Mouse (Mus musculus) midbrain, embryonic 15.5 days (tissue): ENCODE measurements around the gene Dlg4. TPM values are rescaled to one million over a fixed set of nuclear protein-coding genes. Genes with fewer than 3 reads are reported as not detected.

Experiments used
- ATAC-seq: fragments of 200-750 bp; cut with Nextera tagmentation; replicated peaks from 2 replicates; pipeline ENCODE4 v1.8.0; 2017; ENCODE audit warnings: moderate TSS enrichment
- H3K27ac ChIP-seq: fragments of 300-500 bp; sonication (generic); 2 replicates; pipeline ENCODE4 v1.5.1; 2015; ENCODE audit warnings: mild to moderate bottlenecking, inconsistent platforms
- H3K27me3 ChIP-seq: fragments of 300-500 bp; sonication (generic); replicated peaks from 2 replicates; pipeline ENCODE4 v1.6.1; 2015; ENCODE audit warnings: inconsistent platforms
- H3K36me3 ChIP-seq: fragments of 300-500 bp; sonication (generic); replicated peaks from 2 replicates; pipeline ENCODE4 v1.6.1; 2015; ENCODE audit warnings: inconsistent platforms
- H3K4me1 ChIP-seq: fragments of 300-500 bp; sonication (generic); 2 replicates; pipeline ENCODE4 v1.6.1; 2015; ENCODE audit warnings: inconsistent platforms
- H3K4me2 ChIP-seq: fragments of 300-500 bp; sonication (generic); 2 replicates; pipeline ENCODE4 v1.6.1; 2015; ENCODE audit warnings: inconsistent platforms, mild to moderate bottlenecking, moderate library complexity
- H3K4me3 ChIP-seq: fragments of 300-500 bp; sonication (generic); 2 replicates; pipeline ENCODE4 v1.5.1; 2015; ENCODE audit warnings: mild to moderate bottlenecking, inconsistent platforms
- H3K9ac ChIP-seq: fragments of 300-500 bp; sonication (generic); 2 replicates; pipeline ENCODE4 v1.6.1; 2015; ENCODE audit warnings: mild to moderate bottlenecking, inconsistent platforms
- H3K9me3 ChIP-seq: fragments of 300-500 bp; sonication (generic); 2 replicates; pipeline ENCODE4 v1.6.1; 2016; ENCODE audit warnings: inconsistent platforms
- WGBS: fragments of 180-500 bp; shearing (Covaris S2); methylation state at CpG from one replicate; pipeline ENCODE4 v1.1.7; 2015; ENCODE audit warnings: mixed read lengths; 5-methylcytosine and 5-hydroxymethylcytosine counted together
- polyA plus RNA-seq: library from polyadenylated mRNA; unstranded; fragments of >200 nt; fragmentation: Nextera tagmentation; extraction: Ambion mirVana; gene quantifications from 2 replicates; pipeline ENCODE4 v1.2.1, GENCODE M21; 2015

Gene Dlg4
- polyA plus RNA-seq, 1 experiment from 2014 or later = 30.4 TPM

DNA sequence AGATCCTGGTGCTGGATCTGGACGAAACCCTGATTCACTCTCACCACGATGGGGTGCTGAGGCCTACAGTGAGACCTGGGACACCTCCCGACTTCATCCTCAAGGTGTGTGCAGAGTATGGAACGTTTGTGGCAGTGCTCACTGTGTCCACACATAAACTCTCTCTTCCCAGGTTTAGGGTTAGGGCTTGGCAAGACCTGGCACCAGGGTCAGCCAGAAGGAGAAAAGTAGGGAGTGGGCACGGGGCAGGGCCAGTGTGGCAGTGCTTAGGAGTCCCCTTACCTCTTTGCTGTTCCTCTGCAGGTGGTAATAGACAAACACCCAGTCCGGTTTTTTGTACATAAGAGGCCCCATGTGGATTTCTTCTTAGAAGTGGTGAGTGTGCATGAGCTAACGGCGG, 32.3 kb upstream of the Dlg4 start:
- no peak overlapping the region for H3K4me3 ChIP-seq
- H3K4me1 ChIP-seq = peaks cover 25% of the 10 kb centered on the region
- WGBS = 93% methylated on average over 8 of the region's 8 CpGs
- H3K4me2 ChIP-seq = no peak overlapping the region
- ATAC-seq = no peak
- no peak overlapping the region for H3K27ac ChIP-seq
- peaks cover 39% of the 10 kb centered on the region; the same call in 1 of the 2 replicates for H3K36me3 ChIP-seq
- H3K9ac ChIP-seq = no peak overlapping the region
- no peaks in the 10 kb centered on the region for H3K27me3 ChIP-seq
- H3K9me3 ChIP-seq = no peaks in the 10 kb centered on the region

DNA sequence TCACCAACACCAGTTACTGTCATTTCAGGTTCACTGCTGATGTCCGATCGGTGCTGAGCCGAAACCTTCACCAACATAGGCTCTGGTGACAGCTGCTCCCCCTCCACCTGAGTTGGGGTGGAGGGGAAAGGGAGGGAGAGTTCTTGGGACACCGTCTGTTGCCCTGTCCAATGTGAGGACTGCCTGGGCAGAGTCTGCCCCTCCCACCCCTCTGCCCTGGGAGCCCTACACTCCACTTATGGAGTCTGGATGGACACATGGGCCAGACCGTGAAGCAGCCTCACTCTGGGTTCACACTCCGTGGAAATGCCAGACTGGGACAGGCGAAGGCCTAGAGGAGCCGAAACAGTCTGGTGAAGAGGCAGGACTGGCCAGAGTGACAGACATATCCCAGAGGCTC, 26.8 kb upstream of the Dlg4 start:
- Histone ChIP-seq H3K9me3 (no peaks in the 10 kb centered on the region), H3K4me3 (no peak overlapping the region), H3K4me2 (0 out of 2 replicates have a peak overlapping the region, but pooled peaks have one; percentile 72), H3K36me3 (peaks cover 37% of the 10 kb centered on the region; the same call in 1 of the 2 replicates), H3K9ac (no peak overlapping the region), H3K4me1 (peaks cover 29% of the 10 kb centered on the region), H3K27ac (0 out of 2 replicates have a peak overlapping the region, but pooled peaks have one; percentile 92), H3K27me3 (no peaks in the 10 kb centered on the region)
- 0 out of 2 replicates have a peak, but pooled peaks have one; percentile 22 for ATAC-seq
- 92% methylated on average over 8 of the region's 8 CpGs for WGBS

DNA sequence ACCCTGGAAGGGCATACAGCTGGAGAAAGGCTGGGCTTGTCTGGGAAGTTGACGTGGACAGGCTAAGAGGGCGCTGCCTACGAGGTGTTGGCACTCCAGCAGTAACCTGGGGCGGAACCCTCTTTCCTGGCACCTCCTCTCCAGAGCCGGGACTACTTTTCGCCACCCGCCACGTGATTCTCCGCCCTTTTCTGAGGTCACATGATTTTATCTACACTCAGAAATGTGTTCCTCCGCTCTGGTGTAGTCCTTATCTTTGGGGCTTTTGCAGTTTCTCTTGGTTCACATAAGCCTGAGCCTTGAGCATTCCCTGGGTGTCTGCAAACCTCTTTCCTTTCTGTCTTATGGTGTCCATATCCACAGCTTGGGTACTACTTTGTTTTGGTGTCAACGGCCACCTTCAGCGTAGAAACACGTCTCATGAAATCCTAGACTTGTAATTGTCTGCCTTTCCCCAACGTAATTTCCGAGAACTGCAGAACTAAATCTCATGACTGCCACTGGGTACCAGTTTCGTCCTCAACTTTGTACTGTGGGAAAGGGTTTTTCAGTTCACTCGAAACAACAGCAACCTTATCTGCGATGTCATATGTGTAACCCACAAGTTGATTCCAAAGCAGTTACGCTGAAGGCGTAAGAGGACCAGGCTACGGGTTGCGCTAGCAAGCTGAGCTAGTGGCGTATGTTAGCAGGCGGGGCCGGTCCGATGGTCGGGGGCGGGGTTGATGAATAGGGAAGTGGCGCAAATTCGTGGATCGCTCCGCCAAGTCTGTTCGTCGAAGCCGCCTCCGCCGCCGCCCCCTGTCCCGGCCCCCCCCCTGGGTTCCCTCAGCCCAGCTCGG, 25.7 kb upstream of the Dlg4 start, which contains the start of gene Gabarap:
Gene Gabarap, plus strand, starts transcription at position 294 of the 842 bp plus-strand sequence.
- WGBS = under 1% methylated on average over 39 of the region's 40 CpGs
- H3K4me1 ChIP-seq = peaks cover 32% of the 10 kb centered on the region
- H3K36me3 ChIP-seq = peaks cover 28% of the 10 kb centered on the region; the same call in 1 of the 2 replicates
- peak within 1 kb of the TSS; percentile 72 for H3K4me2 ChIP-seq
- peak within 1 kb of the TSS; percentile 90 for H3K9ac ChIP-seq
- H3K9me3 ChIP-seq = no peaks in the 10 kb centered on the region
- H3K4me3 ChIP-seq = peak within 1 kb of the TSS; percentile 89
- no peaks in the 10 kb centered on the region for H3K27me3 ChIP-seq
- peak; percentile 73 for ATAC-seq
- peak within 1 kb of the TSS; percentile 92 for H3K27ac ChIP-seq

DNA sequence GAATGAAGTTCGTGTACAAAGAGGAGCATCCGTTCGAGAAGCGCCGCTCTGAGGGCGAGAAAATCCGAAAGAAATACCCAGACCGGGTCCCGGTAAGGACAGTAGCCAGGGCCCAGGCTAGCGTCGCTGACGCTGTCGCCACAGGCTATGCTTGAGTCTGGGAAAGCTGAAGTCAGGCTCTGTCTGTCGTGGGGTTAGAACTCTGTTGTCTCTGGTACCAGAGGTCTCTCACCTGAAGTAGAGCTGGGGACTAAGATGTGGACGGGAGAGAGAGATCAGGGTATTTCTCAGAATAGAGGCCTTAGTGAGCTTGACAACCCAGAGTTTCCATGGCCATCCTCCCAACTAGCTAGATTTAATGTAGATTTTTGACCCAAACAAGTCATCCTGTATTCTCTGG, 25.0 kb upstream of the Dlg4 start:
- Histone ChIP-seq H3K4me1 (peaks cover 32% of the 10 kb centered on the region), H3K4me2 (peak overlapping the region; percentile 72), H3K27ac (peak overlapping the region; percentile 92), H3K9me3 (no peaks in the 10 kb centered on the region), H3K27me3 (no peaks in the 10 kb centered on the region), H3K9ac (peak overlapping the region; percentile 90), H3K36me3 (peaks cover 22% of the 10 kb centered on the region; the same call in 1 of the 2 replicates), H3K4me3 (peak overlapping the region; percentile 89)
- ATAC-seq = peak; percentile 5; the same call in 1 of the 2 replicates
- under 1% methylated on average over 15 of the region's 15 CpGs for WGBS

DNA sequence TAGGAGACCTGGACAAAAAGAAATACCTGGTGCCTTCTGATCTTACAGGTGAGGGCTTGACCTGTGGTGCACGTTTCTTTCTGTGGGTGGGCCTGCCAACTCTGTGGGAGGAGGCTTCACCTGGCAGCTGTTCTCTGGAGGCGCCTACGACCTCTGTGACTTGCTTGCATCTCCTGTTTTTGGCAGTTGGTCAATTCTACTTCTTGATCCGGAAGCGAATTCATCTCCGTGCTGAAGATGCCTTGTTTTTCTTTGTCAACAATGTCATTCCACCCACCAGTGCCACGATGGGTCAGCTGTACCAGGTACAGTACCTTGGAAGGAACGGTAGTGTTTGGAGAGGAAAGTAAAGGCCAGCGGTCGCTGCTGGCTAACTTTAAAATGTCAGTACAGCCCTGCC, 24.3 kb upstream of the Dlg4 start:
- Histone ChIP-seq H3K27ac (peak overlapping the region; percentile 4; the same call in 1 of the 2 replicates), H3K4me1 (peaks cover 34% of the 10 kb centered on the region), H3K4me3 (peak overlapping the region; percentile 89), H3K9ac (peak overlapping the region; percentile 90), H3K4me2 (peak overlapping the region; percentile 72), H3K36me3 (peaks cover 18% of the 10 kb centered on the region; the same call in 1 of the 2 replicates), H3K9me3 (no peaks in the 10 kb centered on the region), H3K27me3 (no peaks in the 10 kb centered on the region)
- 87% methylated on average over 10 of the region's 10 CpGs for WGBS
- ATAC-seq = no peak

DNA sequence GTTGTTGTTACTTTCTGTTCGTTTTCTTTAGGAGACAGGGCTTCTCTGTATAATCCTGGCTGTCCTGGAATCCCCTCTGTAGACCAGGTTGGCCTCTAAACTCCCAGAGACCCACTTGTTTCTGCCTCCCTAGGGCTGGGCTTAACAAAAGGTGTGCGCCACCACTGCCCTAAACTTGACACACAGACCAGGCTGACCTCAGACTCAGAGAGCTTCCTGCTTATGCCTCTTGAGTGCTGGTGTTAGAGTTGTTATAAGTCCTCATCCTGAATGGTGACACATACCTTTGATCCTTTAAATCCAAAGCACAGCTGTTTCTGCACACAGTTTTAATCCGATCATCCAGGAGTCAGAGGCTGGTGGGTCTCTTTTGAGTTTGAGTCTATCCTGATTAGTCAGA, 23.8 kb upstream of the Dlg4 start:
- Histone ChIP-seq H3K27me3 (no peaks in the 10 kb centered on the region), H3K27ac (no peak overlapping the region), H3K4me1 (peaks cover 39% of the 10 kb centered on the region), H3K4me3 (0 out of 2 replicates have a peak overlapping the region, but pooled peaks have one; percentile 89), H3K9ac (peak overlapping the region; percentile 90; the same call in 1 of the 2 replicates), H3K36me3 (peaks cover 14% of the 10 kb centered on the region; the same call in 1 of the 2 replicates), H3K9me3 (no peaks in the 10 kb centered on the region), H3K4me2 (peak overlapping the region; percentile 72)
- no peak for ATAC-seq
- WGBS = 85% methylated on average over 3 of the region's 3 CpGs

DNA sequence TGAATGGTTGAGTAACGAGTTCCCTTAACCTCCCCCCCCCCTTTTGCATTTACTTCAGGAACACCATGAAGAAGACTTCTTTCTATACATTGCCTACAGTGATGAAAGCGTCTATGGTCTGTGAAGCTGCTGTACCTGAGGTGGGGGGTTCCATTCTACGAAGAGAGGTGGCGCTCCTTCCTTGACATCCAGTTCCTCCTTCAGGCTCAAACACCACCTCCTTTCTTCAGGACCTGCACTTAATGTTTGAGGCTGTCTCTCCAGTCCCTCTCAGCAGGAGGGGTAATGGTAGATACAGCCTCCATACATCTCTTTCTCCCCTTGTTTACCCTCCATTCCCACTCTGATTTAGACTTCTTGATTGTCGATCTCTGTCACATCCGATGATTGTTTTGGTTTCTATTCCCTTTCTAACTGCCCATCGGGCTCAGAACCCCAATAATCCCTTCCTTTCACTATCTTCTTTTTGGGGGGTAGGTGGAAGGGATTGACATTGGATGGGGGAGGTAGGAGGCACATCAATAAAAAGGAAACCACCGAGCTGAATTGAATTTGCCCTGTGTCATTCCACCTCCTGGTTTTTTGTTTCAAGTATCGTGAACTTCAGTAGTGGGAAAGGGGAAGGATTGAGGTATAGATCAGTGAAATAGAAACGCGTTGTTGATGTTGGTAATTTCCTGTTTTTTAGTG, 22.2 kb upstream of the Dlg4 start:
- Histone ChIP-seq H3K27ac (0 out of 2 replicates have a peak overlapping the region, but pooled peaks have one; percentile 30), H3K4me3 (no peak overlapping the region), H3K27me3 (no peaks in the 10 kb centered on the region), H3K4me1 (peaks cover 49% of the 10 kb centered on the region), H3K9ac (no peak overlapping the region), H3K36me3 (peaks cover 14% of the 10 kb centered on the region), H3K4me2 (0 out of 2 replicates have a peak overlapping the region, but pooled peaks have one; percentile 77), H3K9me3 (no peaks in the 10 kb centered on the region)
- 88% methylated on average over 11 of the region's 11 CpGs for WGBS
- no peak for ATAC-seq

DNA sequence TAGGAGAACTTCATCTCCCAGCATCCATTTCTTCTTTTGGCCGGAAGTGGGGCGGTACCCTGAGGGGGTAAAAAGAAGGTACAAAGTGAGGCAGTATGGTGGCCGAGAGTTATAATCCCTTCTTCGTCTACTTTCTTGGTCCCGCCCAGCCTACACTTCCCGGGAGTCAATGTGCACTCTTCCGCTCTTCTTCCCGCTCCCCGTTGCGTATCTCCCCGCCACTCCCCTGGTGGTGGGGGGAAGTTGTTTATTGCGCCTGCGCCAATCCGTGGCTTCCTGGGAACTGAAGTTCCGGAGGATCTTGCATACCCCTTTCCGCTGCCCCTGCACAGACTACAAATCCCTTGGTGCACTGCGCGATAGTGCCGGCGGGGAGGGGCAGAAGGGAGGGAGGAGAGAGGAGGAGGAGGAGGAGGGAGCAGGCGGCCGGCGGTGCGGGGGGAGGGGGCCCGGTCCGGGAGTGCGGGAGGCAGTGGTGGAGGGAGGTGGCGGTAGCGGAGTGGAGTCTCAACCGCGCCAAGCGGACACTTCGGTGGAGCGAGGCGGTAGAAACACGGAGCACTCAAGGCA, 21.3 kb upstream of the Dlg4 start, which contains the start of gene Phf23:
Gene Phf23, plus strand, starts transcription at position 387 of the 570 bp plus-strand sequence.
- H3K9ac ChIP-seq = peak within 1 kb of the TSS; percentile 87
- H3K4me3 ChIP-seq = peak within 1 kb of the TSS; percentile 90
- H3K9me3 ChIP-seq = no peaks in the 10 kb centered on the region
- under 1% methylated on average over 36 of the region's 36 CpGs for WGBS
- peak; percentile 87 for ATAC-seq
- peaks cover 49% of the 10 kb centered on the region for H3K4me1 ChIP-seq
- no peaks in the 10 kb centered on the region for H3K27me3 ChIP-seq
- H3K36me3 ChIP-seq = peaks cover 9% of the 10 kb centered on the region
- H3K4me2 ChIP-seq = peak within 1 kb of the TSS; percentile 77
- H3K27ac ChIP-seq = peak within 1 kb of the TSS; percentile 92

DNA sequence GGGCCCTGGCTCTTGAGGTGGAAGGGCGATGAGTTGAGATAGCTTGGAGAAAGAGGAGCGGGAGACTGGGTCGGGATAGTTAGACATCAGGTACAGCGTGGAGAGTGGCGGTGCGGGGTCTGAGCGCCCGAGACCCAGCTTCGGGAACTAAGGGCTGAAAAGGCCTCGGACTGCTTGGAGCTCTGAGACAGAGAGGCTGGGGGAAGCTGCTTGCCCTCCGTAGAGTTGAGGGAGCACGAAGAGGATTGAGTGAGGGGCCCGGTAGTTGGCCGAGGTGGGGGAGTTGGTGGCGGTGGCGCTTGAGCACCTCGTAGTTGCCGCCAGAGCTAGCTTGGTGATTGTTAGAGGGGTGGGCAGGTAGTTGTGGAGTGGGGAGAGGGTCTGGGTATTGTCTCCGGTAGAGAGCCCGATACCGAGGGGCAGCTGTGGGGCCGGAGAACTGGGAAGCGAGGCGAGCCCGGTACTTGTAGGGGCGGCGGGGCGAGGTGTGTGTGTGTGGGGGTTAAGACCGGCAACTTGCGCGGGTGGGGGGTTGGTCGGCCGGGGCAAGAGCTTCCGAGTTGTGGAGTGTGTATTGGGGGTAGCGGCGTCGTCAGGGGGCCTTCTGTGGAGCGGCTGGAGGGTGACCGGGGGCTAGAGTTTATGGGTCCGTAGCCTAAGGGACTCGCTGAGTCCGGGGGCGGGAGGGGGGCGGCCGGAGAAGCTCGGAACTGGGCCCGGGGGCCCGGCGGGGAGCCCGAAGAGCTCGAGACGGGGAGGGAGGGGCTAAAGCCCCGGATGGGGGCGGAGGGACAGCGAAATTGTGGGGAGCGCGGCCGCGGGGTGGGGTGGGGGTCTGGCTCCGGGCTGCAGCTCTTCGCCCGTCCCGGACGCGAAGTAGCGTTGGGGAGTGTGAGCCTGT, 20.3 kb upstream of the Dlg4 start:
- no peaks in the 10 kb centered on the region for H3K9me3 ChIP-seq
- peak overlapping the region; percentile 92 for H3K27ac ChIP-seq
- H3K9ac ChIP-seq = peak overlapping the region; percentile 87
- no peaks in the 10 kb centered on the region for H3K27me3 ChIP-seq
- peaks cover 52% of the 10 kb centered on the region for H3K4me1 ChIP-seq
- WGBS = under 1% methylated on average over 66 of the region's 66 CpGs
- peak overlapping the region; percentile 77 for H3K4me2 ChIP-seq
- H3K36me3 ChIP-seq = peaks cover 9% of the 10 kb centered on the region
- ATAC-seq = no peak
- H3K4me3 ChIP-seq = peak overlapping the region; percentile 90

DNA sequence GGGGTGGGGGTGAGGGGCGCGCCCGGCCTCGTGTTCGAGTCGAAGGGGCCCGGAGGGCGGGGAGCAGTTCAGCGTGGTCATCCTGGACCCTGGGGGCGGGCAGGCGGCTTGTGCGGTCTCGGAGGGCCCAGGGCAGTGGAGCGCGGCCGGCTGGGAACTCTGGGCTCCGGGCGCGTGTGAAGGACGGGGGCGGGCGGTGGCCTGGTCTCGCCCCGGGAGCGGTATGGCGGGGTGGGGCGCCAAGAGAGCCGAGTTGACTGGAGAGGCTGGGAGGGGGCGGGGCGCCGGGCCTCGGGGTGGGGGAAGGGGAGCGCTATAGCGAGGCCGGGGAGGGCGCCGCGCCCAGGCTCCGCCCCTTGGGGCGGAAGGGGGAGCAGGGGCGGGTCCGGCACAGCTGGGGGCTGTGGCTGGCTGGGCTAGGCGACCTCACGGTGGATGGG, 19.7 kb upstream of the Dlg4 start:
- Histone ChIP-seq H3K27ac (peak overlapping the region; percentile 92), H3K9me3 (no peaks in the 10 kb centered on the region), H3K4me3 (peak overlapping the region; percentile 90), H3K4me1 (peaks cover 57% of the 10 kb centered on the region), H3K36me3 (peaks cover 9% of the 10 kb centered on the region), H3K9ac (peak overlapping the region; percentile 87), H3K4me2 (peak overlapping the region; percentile 77), H3K27me3 (no peaks in the 10 kb centered on the region)
- ATAC-seq = 0 out of 2 replicates have a peak, but pooled peaks have one; percentile 2
- under 1% methylated on average over 39 of the region's 44 CpGs for WGBS
